ENCODE assay signal across 8 mouse cellular contexts in genomic region chr16:10313226-10313625, GRCm38 (mm10). TPM values are rescaled to one million over a fixed set of nuclear protein-coding genes. Genes with fewer than 3 reads are reported as not detected.
DNase-seq lines count a peak whose midpoint lies in the region; ATAC-seq lines count a peak whose summit lies in the region.

No protein-coding gene starts in this region.

- peak overlapping the region; percentile 61 for H3K4me3 ChIP-seq in kidney, embryonic 15.5 days (replicated peaks)
- H3K4me3 ChIP-seq in liver, embryonic 16.5 days (ENCODE audit: low read depth, low read length): peak overlapping the region; percentile 55

- H3K4me2 ChIP-seq in kidney, embryonic 15.5 days: peak overlapping the region; percentile 93
- peak overlapping the region; percentile 48 for H3K4me2 ChIP-seq in liver, embryonic 16.5 days (ENCODE audit: low read depth, low read length)

- peaks cover 10% of the 10 kb centered on the region; the same call in 1 of the 2 replicates for H3K27me3 ChIP-seq in kidney, embryonic 15.5 days
- peaks cover 10% of the 10 kb centered on the region for H3K27me3 ChIP-seq in liver, embryonic 16.5 days (ENCODE audit: control insufficient read depth, insufficient read depth, low read depth, low read length)

- 5% methylated on average over 15 of the region's 15 CpGs for WGBS in kidney, embryonic 15.5 days
- 7% methylated on average over 15 of the region's 15 CpGs for WGBS in liver, embryonic 16.5 days (ENCODE audit: insufficient replicate concordance)

- H3K36me3 ChIP-seq in kidney, embryonic 15.5 days: no peaks in the 10 kb centered on the region
- H3K36me3 ChIP-seq in liver, embryonic 16.5 days (ENCODE audit: control insufficient read depth, insufficient read depth): no peaks in the 10 kb centered on the region

- H3K9me3 ChIP-seq in kidney, embryonic 15.5 days (replicated peaks): no peaks in the 10 kb centered on the region
- H3K9me3 ChIP-seq in liver, embryonic 16.5 days (replicated peaks; ENCODE audit: control insufficient read depth, low read length): no peaks in the 10 kb centered on the region

- peak overlapping the region; percentile 59 for H3K9ac ChIP-seq in kidney, embryonic 15.5 days
- peak overlapping the region; percentile 23 for H3K9ac ChIP-seq in liver, embryonic 16.5 days (ENCODE audit: low read depth, low read length)

- intact Hi-C loops in heart, postnatal 14 days (cut with DNase I): no loop called here

- H3K4me1 ChIP-seq in kidney, embryonic 15.5 days: peaks cover 12% of the 10 kb centered on the region
- no peaks in the 10 kb centered on the region; the same call in 1 of the 2 replicates for H3K4me1 ChIP-seq in liver, embryonic 16.5 days (ENCODE audit: control insufficient read depth, low read depth, low read length)

- no peak overlapping the region for H3K27ac ChIP-seq in kidney, embryonic 15.5 days
- no peak overlapping the region for H3K27ac ChIP-seq in liver, embryonic 16.5 days (ENCODE audit: low read length)

- ATAC-seq in kidney, embryonic 15.5 days (replicated peaks; ENCODE audit: low FRiP score): peak; percentile 56
- no peak for ATAC-seq in liver, embryonic 16.5 days (ENCODE audit: low read depth)

- no peak for DNase-seq in kidney, adult 8-10 months
- DNase-seq in embryo, embryonic 11 days: peak; percentile 37
- peak; percentile 47 to 56 for DNase-seq in heart, postnatal 14 days
- peak; percentile 39 for DNase-seq in retina, embryonic 14.5 days (ENCODE audit: low spot score)
- DNase-seq in ovary, postnatal 10 days (ENCODE audit: low spot score): no peak
- DNase-seq in frontal cortex, postnatal 10 days (ENCODE audit: low spot score in 2 of 2): no peak

RNA-seq across cellular contexts. Expression of gene Emp2, which starts 0.5 kb away (rescaled TPM):
- polyA plus RNA-seq in kidney, embryonic 15.5 days (2015; fragmentation: Nextera tagmentation; extraction: Ambion mirVana): 18.5 and 19.6 TPM in 2 replicates
- total RNA-seq in heart, postnatal 14 days (2021): 10 to 100 TPM; 40.6 to 46.0 TPM
- 5.8 and 6.7 TPM in 2 replicates for polyA plus RNA-seq in liver, embryonic 16.5 days (2015; fragmentation: Nextera tagmentation; extraction: Ambion mirVana)

Comparison
In these comparisons a context has a peak if more than half of its experiments do, and no peak if none do; other contexts are left out.
1. DNase-seq: peak in embryo, embryonic 11 days (single experiment), heart, postnatal 14 days (2 of 2) and retina, embryonic 14.5 days (single experiment); none in kidney, adult 8-10 months (0 of 2), ovary, postnatal 10 days (single experiment) and frontal cortex, postnatal 10 days (0 of 2).